Mouse (Mus musculus) E14TG2a.4 (cell line): ENCODE results near the gene Urad.

Experiments
- H3K27me3 ChIP-seq: 2 replicates; pipeline ENCODE4 v1.6.1; 2014; ENCODE audit warnings: low read length, control low read depth; ENCODE audit not compliant: insufficient read depth
- H3K36me3 ChIP-seq: 2 replicates; pipeline ENCODE4 v1.6.1; 2014; ENCODE audit warnings: low read length, control low read depth; ENCODE audit not compliant: insufficient read depth
- H3K4me1 ChIP-seq: replicated peaks from 2 replicates; pipeline ENCODE4 v1.6.1; 2014; ENCODE audit warnings: low read depth, low read length, control low read depth
- H3K4me3 ChIP-seq: replicated peaks from 2 replicates; pipeline ENCODE4 v1.5.1; 2014; ENCODE audit warnings: mild to moderate bottlenecking, low read length
- H3K9me3 ChIP-seq: 2 replicates; pipeline ENCODE4 v1.6.1; 2014; ENCODE audit warnings: low read length, control low read depth
- CTCF ChIP-seq: conservative IDR thresholded peaks from 2 replicates; pipeline ENCODE4 v1.5.1; 2014; ENCODE audit warnings: low read length
- NANOG ChIP-seq: IDR thresholded peaks from 2 replicates; pipeline ENCODE4 v1.6.1; 2014; ENCODE audit warnings: borderline replicate concordance, low read length, mixed read lengths
- POU5F1 ChIP-seq: IDR thresholded peaks from 2 replicates; pipeline ENCODE4 v1.6.1; 2014; ENCODE audit warnings: low read length, borderline replicate concordance

Urad gene

DNA sequence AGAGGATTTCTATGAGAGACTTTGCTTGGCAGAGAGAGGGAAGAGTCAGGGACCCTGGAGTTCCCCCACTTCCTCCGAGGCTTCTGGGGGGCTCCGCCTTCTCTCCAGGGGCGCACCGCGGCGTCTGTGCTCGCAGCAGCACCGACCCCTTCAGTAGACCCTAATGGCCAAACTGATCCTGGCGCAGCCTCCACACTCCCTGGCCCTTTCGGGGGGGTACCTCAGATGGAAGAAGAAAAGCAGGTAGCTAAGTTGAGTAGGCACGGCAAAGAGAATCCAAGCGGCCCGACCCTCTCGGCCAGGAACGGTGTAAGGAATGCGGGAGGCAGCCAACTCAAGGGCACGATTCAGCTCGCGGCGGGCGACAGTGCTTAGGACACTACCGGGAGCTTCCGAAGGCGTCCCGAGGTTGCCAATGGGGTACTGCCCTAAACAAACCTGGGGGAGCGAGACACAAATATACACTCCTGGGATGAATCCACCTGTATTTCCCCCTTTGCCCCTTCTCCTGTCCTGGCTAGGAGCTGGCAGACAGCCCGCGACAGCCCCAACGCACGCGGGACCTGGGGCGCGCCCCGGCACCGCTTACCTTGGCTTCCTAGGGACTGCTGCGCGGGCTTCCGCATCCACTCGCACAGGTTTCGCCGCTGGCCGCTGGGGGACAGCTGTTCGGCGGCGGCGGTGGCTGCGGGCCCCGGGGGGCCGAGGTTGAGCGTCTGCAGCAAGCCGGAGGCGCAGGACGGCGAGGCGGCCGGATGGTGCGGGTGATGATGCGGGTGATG, 16.2 kb downstream of the Urad start:
- Histone ChIP-seq H3K4me3 (peak overlapping the region; percentile 71), H3K9me3 (no peaks in the 10 kb centered on the region), H3K27me3 (peaks cover 100% of the 10 kb centered on the region), H3K36me3 (no peaks in the 10 kb centered on the region), H3K4me1 (peaks cover 50% of the 10 kb centered on the region)
- TF ChIP-seq CTCF: no peak
- TF ChIP-seq NANOG: no peak
- no peak for TF ChIP-seq POU5F1

DNA sequence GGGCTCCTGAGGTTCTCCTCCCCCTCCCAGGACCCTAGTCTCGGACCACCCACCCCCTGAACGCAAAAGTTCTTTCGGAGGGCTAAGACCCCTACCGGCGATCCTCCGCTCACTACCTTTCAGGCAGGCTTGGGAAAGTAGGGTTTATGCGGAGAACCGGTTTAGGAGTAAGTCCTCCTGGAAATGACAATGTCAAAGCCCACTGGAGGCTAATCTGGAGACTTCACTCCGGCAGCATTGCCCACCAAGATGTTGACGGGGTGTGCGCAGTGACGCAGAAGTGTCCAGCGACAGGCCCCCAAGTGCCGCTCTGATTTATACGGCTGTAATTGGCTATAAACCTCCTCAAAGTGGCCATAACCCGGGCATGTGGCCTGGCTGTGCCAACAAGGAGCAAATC, 17.1 kb downstream of the Urad start:
- Histone ChIP-seq H3K4me3 (peak overlapping the region; percentile 71), H3K36me3 (no peaks in the 10 kb centered on the region), H3K27me3 (peaks cover 100% of the 10 kb centered on the region), H3K4me1 (peaks cover 58% of the 10 kb centered on the region), H3K9me3 (no peaks in the 10 kb centered on the region)
- TF ChIP-seq POU5F1 (no peak; the same call in 1 of the 2 replicates), CTCF (no peak), NANOG (no peak)

DNA sequence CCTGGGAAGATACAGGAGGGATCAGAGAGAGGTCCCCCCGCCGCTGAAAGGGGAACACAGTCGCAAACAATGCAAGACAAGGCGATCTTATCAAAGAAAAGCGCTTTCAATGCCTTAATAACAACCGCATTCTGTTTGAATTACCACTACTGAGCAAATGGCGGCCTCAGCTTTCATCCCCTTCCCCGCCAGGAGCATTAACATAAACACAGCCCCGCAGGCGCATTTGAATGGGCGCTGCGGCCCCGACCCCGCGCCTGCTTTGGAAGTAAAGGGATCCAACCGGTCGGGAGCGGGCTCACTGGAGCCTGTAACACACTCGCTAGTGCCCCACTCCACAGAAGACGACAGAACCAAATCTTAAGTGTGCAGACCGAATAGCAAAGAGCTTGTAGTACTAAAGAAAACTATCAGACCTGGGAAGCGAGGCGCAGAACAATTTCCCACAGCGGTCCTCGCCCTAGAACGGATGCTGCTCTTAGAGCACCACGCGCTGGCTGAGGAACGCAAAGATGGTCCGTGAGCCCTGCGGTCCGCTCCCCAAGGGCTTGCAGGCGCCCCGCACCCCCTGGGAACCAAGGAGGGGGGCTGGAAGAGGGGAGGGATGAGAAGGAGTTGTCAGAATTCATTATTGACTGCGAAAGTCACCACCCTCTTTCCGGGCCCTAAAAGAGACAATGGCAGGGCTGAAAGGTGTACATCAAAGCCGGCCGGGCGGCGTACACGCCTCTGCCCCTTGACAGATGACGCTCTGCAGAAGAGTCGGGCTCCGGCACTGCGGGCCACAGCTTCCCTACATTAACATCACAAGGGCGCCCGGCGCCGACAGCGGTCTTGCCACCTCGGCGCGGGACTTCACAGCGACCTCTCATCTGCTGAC, 17.7 kb downstream of the Urad start:
- Histone ChIP-seq H3K4me1 (peaks cover 64% of the 10 kb centered on the region), H3K9me3 (no peaks in the 10 kb centered on the region), H3K36me3 (no peaks in the 10 kb centered on the region), H3K27me3 (peaks cover 100% of the 10 kb centered on the region), H3K4me3 (peak overlapping the region; percentile 71)
- TF ChIP-seq CTCF (no peak), NANOG (peak; percentile 49; the same call in 1 of the 2 replicates), POU5F1 (no peak)

DNA sequence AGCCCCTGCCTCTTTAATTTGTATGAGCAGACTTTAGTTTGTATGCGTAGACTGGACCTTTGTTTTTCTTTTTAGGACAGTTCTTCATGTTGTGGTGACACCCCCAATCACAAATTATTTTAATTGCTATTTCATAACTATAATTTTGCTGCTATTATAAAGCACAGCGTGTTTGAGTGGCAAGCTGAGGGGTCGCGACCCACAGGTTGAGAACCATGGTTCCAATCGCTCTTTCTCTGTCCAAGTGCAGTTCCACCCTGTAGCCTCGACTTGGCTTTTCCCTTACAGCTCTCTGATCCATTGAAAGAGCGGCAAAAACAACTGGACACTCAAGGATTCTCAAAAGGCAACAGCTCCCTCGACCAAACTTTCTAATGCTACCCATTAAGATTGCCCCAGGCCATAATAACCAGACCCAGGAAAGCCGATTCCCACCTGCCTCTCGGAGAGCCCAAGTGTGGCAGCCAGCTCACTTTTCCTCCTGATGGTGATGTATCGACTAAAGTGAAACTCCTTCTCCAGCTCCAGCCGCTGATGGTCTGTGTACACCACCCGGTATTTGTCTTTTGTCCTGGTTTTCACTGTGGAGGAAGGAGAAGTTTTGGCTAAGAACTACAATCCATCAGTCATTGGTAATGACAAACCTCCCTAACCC, 19.4 kb downstream of the Urad start:
- Histone ChIP-seq H3K4me3 (no peak overlapping the region), H3K4me1 (peaks cover 77% of the 10 kb centered on the region), H3K36me3 (no peaks in the 10 kb centered on the region), H3K27me3 (peaks cover 97% of the 10 kb centered on the region), H3K9me3 (no peaks in the 10 kb centered on the region)
- no peak for TF ChIP-seq NANOG
- no peak for TF ChIP-seq POU5F1
- TF ChIP-seq CTCF: no peak

DNA sequence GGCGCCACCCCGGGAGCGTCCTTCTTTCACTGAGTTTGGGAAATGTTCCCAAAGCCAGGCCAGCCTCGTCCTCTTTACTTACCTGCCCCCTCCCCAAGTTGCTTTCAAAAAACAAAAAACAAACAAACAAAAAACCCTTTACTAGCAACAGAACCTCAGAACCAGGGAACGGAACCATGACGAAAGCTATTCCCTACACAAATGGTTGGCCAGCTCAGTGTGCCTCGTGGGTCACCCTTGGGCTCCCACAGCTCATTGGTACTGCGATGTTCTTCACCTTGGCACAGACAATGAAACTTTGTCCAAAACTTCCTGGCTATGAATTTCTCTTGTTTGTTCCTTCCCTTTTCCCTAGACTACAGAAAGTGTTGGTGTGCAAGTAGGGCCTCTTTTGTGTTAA, 20.1 kb downstream of the Urad start:
- peaks cover 73% of the 10 kb centered on the region for H3K4me1 ChIP-seq
- H3K27me3 ChIP-seq: peaks cover 96% of the 10 kb centered on the region
- no peak overlapping the region for H3K4me3 ChIP-seq
- TF ChIP-seq NANOG (no peak), POU5F1 (no peak), CTCF (no peak)
- H3K36me3 ChIP-seq: no peaks in the 10 kb centered on the region
- no peaks in the 10 kb centered on the region for H3K9me3 ChIP-seq

DNA sequence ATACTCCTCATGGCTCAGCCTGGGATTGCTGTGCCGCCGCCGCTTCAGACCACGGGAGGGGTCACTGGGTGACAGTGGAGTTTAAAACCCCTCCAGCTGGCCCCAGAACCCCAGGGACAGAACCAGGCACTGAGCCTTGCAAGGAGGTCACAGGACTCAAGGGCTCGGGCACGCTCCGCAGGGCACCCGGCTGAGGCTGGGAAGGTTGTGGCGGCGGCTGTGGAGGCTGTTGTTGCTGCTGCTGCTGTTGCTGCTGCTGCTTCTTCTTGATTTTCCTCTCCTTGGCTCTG, 20.5 kb downstream of the Urad start:
- no peaks in the 10 kb centered on the region for H3K36me3 ChIP-seq

DNA sequence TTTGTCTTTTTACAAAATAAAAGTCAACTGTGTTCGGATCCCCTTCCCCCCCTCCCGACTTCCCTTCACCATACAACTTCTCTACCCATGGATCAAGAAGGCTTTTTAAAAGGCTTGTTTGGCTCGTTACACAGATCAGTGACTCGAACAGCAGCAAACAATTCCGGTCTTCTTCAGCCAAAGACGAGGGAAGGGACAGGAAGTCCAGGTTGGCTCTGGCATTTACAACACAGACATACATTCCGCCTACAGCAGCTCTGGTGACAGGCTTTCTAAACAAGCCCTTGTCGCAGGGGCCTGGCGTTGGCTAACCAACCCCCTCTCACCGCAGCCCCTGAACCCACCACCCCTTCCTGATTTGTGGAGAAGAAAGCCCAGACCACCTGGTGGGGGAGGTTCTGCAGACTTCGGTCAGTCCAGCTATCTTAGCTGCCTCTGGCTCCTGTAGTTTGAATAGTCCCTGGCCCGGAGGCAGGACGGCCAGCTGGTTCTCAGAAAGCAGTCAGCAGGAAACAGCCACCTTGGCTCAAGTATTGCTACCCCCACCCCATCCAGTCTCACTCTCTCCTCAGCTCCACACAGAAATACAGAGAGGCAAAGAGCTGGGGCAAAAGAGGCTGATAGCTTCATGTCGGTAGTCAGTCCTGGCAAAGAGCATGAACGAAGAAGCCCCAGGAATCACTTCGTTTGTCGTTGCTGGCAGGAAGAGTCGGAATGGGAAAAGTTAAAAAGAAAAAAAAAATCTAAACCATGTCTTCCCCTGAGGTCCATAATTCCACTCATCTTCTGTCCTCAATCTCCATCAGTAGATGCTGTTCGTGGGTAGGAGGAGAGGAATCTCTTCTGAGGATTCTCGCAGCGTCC, 21.1 kb downstream of the Urad start:
- peaks cover 67% of the 10 kb centered on the region for H3K4me1 ChIP-seq
- no peak overlapping the region for H3K4me3 ChIP-seq
- peaks cover 94% of the 10 kb centered on the region for H3K27me3 ChIP-seq
- no peaks in the 10 kb centered on the region for H3K36me3 ChIP-seq
- no peak for TF ChIP-seq POU5F1
- no peak for TF ChIP-seq CTCF
- no peak for TF ChIP-seq NANOG
- H3K9me3 ChIP-seq: no peaks in the 10 kb centered on the region

More for the DNA sequence above, 20.5 kb downstream of the Urad start:
- TF ChIP-seq POU5F1: no peak
- TF ChIP-seq NANOG: no peak
- TF ChIP-seq CTCF: no peak
- Histone ChIP-seq H3K9me3 (no peaks in the 10 kb centered on the region), H3K27me3 (peaks cover 96% of the 10 kb centered on the region), H3K4me1 (peaks cover 69% of the 10 kb centered on the region), H3K4me3 (no peak overlapping the region)

DNA sequence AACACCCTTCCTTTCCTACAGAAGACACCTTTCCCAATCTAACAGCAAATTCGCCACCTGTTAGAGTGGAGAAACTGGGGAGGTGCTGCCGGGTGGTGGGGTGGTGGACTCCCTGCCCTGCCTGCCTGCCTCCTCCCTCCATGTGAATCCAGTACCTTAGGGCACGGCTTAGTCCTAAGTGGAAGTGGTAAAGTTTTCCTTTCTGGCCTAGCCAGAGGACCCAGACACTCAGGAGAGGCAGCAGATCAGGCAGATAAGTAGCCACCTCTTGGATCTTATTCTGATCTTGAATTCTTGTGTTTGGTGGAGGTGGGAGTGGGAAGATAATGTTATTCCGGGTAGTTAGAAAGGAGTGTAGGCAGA, 22.3 kb downstream of the Urad start:
- Histone ChIP-seq H3K4me3 (peak overlapping the region; percentile 68), H3K4me1 (peaks cover 59% of the 10 kb centered on the region), H3K9me3 (no peaks in the 10 kb centered on the region), H3K27me3 (peaks cover 91% of the 10 kb centered on the region), H3K36me3 (no peaks in the 10 kb centered on the region)
- TF ChIP-seq CTCF (no peak), NANOG (no peak), POU5F1 (no peak)
